9 mouse cellular contexts compared by ENCODE assay signal in the genomic region with DNA sequence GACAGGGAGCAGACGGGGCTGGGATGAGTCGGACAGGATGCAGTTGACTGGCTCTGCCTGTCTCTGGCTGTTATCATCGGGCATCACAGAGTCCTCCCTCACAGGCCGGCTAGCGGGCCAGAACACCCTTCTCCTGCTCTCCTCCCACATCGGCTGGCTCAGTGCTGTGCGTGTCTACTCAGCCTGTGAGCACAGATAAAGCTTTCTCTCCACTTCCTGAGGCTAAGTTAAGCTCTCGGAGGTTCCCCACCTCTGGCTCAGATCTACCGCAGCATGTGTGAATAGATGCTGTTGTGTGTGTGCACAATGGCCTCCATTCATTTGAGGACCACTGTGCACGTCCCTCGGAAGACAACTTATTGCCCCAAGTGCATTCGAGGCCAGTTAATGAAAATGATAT. TPM values are rescaled to one million over a fixed set of nuclear protein-coding genes. Genes with fewer than 3 reads are reported as not detected.
A peak's percentile ranks its signal among the peaks of the same experiment; 100 is the strongest.
DNase-seq lines count a peak whose midpoint lies in the region; ATAC-seq and TF ChIP-seq lines count a peak whose summit lies in the region.
"Had no signal": no experiment of that assay in that cellular context is flagged by ENCODE, and none has a peak within 500 bp of the region (broad histone marks: within the 10 kb centered on the region; RNA-seq: fewer than 3 reads in every experiment).

No protein-coding gene starts in this region.

- no peak overlapping the region for H3K27ac ChIP-seq in kidney, postnatal 0 days
- no peak overlapping the region for H3K27ac ChIP-seq in forebrain, embryonic 11.5 days (ENCODE audit: low read depth, low read length)
- H3K27ac ChIP-seq in limb, embryonic 15.5 days, result peak overlapping the region; percentile 65

- peak; percentile 43 for DNase-seq in kidney, postnatal 0 days (ENCODE audit: low spot score)
- DNase-seq in kidney, postnatal 36 days, result no peak
- DNase-seq in NIH3T3 (ENCODE audit: low read depth), result peak; percentile 19
- DNase-seq in forebrain, embryonic 11.5 days (ENCODE audit: low spot score), result peak; percentile 68
- peak; percentile 64 for DNase-seq in right cerebral cortex, postnatal 25 days
- DNase-seq in adrenal gland, postnatal 36 days, result no peak
- no peak for DNase-seq in kidney, adult 11 months

- H3K27me3 ChIP-seq in kidney, postnatal 0 days (ENCODE audit: insufficient read depth, low read length), result no peaks in the 10 kb centered on the region
- no peaks in the 10 kb centered on the region for H3K27me3 ChIP-seq in forebrain, embryonic 11.5 days (ENCODE audit: control insufficient read depth, insufficient read depth, low read length)
- H3K27me3 ChIP-seq in limb, embryonic 15.5 days, result no peaks in the 10 kb centered on the region

- no peak overlapping the region for H3K4me2 ChIP-seq in kidney, postnatal 0 days (ENCODE audit: low read length)
- no peak overlapping the region for H3K4me2 ChIP-seq in forebrain, embryonic 11.5 days (ENCODE audit: low read depth, low read length, severe bottlenecking)
- H3K4me2 ChIP-seq in limb, embryonic 15.5 days, result no peak overlapping the region; the same call in 1 of the 2 replicates

- peaks cover 12% of the 10 kb centered on the region; the same call in 1 of the 2 replicates for H3K4me1 ChIP-seq in kidney, postnatal 0 days (replicated peaks; ENCODE audit: insufficient read depth, low read length)
- peaks cover 4% of the 10 kb centered on the region; the same call in 1 of the 2 replicates for H3K4me1 ChIP-seq in forebrain, embryonic 11.5 days (replicated peaks; ENCODE audit: control insufficient read depth, insufficient read depth, low read length)
- peaks cover 11% of the 10 kb centered on the region for H3K4me1 ChIP-seq in limb, embryonic 15.5 days

- no peaks in the 10 kb centered on the region for H3K36me3 ChIP-seq in kidney, postnatal 0 days (ENCODE audit: insufficient read depth, low read length)
- no peaks in the 10 kb centered on the region for H3K36me3 ChIP-seq in forebrain, embryonic 11.5 days (ENCODE audit: control insufficient read depth, insufficient read depth, low read length)
- H3K36me3 ChIP-seq in limb, embryonic 15.5 days, result no peaks in the 10 kb centered on the region

- H3K9me3 ChIP-seq in kidney, postnatal 0 days (replicated peaks; ENCODE audit: low read length), result no peaks in the 10 kb centered on the region
- H3K9me3 ChIP-seq in forebrain, embryonic 11.5 days (ENCODE audit: control insufficient read depth, low read length), result no peaks in the 10 kb centered on the region
- no peaks in the 10 kb centered on the region for H3K9me3 ChIP-seq in limb, embryonic 15.5 days

- 34% methylated on average over 12 of the region's 12 CpGs for WGBS in kidney, postnatal 0 days
- WGBS in forebrain, embryonic 11.5 days, result 14% methylated on average over 12 of the region's 12 CpGs
- WGBS in limb, embryonic 15.5 days, result 57% methylated on average over 12 of the region's 12 CpGs

- H3K4me3 ChIP-seq in kidney, postnatal 0 days (replicated peaks; ENCODE audit: low read depth, low read length), result no peak overlapping the region
- no peak overlapping the region for H3K4me3 ChIP-seq in forebrain, embryonic 11.5 days (ENCODE audit: low read depth, low read length)
- H3K4me3 ChIP-seq in limb, embryonic 15.5 days, result no peak overlapping the region

- H3K9ac ChIP-seq in kidney, postnatal 0 days (ENCODE audit: low read depth, low read length), result no peak overlapping the region
- no peak overlapping the region for H3K9ac ChIP-seq in forebrain, embryonic 11.5 days (ENCODE audit: low read length)
- no peak overlapping the region for H3K9ac ChIP-seq in limb, embryonic 15.5 days

- no peak for ATAC-seq in kidney, postnatal 0 days (replicated peaks; ENCODE audit: low FRiP score, low read depth)
- peak; percentile 71 for ATAC-seq in forebrain, embryonic 11.5 days (replicated peaks; ENCODE audit: low FRiP score)
- ATAC-seq in limb, embryonic 15.5 days (ENCODE audit: insufficient number of reproducible peaks, low FRiP score, low TSS enrichment, low read depth), result peak; percentile 52; the same call in 1 of the 2 replicates

- no peak for TF ChIP-seq CTCF in kidney, postnatal 0 days (IDR thresholded peaks at IDR 0.05; ENCODE audit: low read depth)

RNA-seq across cellular contexts. Expression of gene 1700034J05Rik, which starts 1.7 kb away (rescaled TPM):
- 0.09 TPM in 1 of 2 replicates, not detected in the other for polyA plus RNA-seq in kidney, postnatal 0 days (2015; fragmentation: Nextera tagmentation; extraction: Ambion mirVana)
- 0.08 and 0.09 TPM in 2 replicates for polyA plus RNA-seq in forebrain, embryonic 11.5 days (2014; fragmentation: Nextera tagmentation; extraction: Ambion mirVana)
- 0.13 and 0.16 TPM in 2 replicates for polyA plus RNA-seq in limb, embryonic 15.5 days (2015; fragmentation: Nextera tagmentation; extraction: Ambion mirVana)
- total RNA-seq in adrenal gland, postnatal 36 days (2021), result not detected
- polyA plus RNA-seq: spleen, adult 2 months had no signal

Comparison
In these comparisons a context has a peak if more than half of its experiments do, and no peak if none do; other contexts are left out.
1. DNase-seq: peak in kidney, postnatal 0 days (single experiment), NIH3T3 (single experiment), forebrain, embryonic 11.5 days (single experiment) and right cerebral cortex, postnatal 25 days (single experiment); none in kidney, postnatal 36 days (0 of 2), adrenal gland, postnatal 36 days (0 of 2) and kidney, adult 11 months (single experiment).